Mouse (Mus musculus): ENCODE measurements around the gene Plekho2. TPM values are rescaled to one million over a fixed set of nuclear protein-coding genes. Genes with fewer than 3 reads are reported as not detected.

Plekho2 gene
- total RNA-seq, 2 experiments from 2014 or later: 18.3 to 21.2 TPM

Other genes starting within 250 kb of the Plekho2 start
- gene Pdcd7, start 233.9 kb downstream of the Plekho2 start, total RNA-seq (2021): 10 to 100 TPM; 11.1 to 14.7 TPM
- gene Ubap1l, start 219.0 kb downstream of the Plekho2 start, total RNA-seq (2021): 1 to 10 TPM in 1 of 2 experiments, not detected in 1; 1.0 TPM
- 1 to 10 TPM; 1.1 to 2.1 TPM for gene Kbtbd13, start 188.4 kb downstream of the Plekho2 start, total RNA-seq (2021)
- gene Rasl12, start 181.5 kb downstream of the Plekho2 start, total RNA-seq (2021): 10 to 100 TPM; 13.3 to 16.2 TPM
- not detected for gene Slc51b, start 157.1 kb downstream of the Plekho2 start, total RNA-seq (2021)
- gene Mtfmt, start 144.3 kb downstream of the Plekho2 start, total RNA-seq (2021): 1 to 10 TPM; 6.6 to 6.9 TPM
- 10 to 100 TPM; 23.6 to 25.4 TPM for gene Spg21, start 119.1 kb downstream of the Plekho2 start, total RNA-seq (2021)
- gene Ankdd1a, start 59.8 kb downstream of the Plekho2 start, total RNA-seq (2021): under 1 TPM in 1 of 2 experiments, not detected in 1; 0.22 TPM
- gene Pif1, start 7.1 kb upstream of the Plekho2 start, total RNA-seq (2021): 1 to 10 TPM; 1.9 to 2.4 TPM
- 10 to 100 TPM; 54.4 to 57.7 TPM for gene Rbpms2, start 49.6 kb upstream of the Plekho2 start, total RNA-seq (2021)
- 100 to 1,000 TPM; 269 to 276 TPM for gene Oaz2, start 88.0 kb upstream of the Plekho2 start, total RNA-seq (2021)
- gene Zfp609, start 247.5 kb upstream of the Plekho2 start, total RNA-seq (2021): 10 to 100 TPM; 34.4 to 36.7 TPM

All from heart, postnatal 10 days (tissue).